Mouse (Mus musculus): ENCODE results near the gene Ccr1l1. TPM values are rescaled to one million over a fixed set of nuclear protein-coding genes. Genes with fewer than 3 reads are reported as not detected.

Ccr1l1 gene
- total RNA-seq, 2 experiments from 2014 or later, result not detected

DNA sequence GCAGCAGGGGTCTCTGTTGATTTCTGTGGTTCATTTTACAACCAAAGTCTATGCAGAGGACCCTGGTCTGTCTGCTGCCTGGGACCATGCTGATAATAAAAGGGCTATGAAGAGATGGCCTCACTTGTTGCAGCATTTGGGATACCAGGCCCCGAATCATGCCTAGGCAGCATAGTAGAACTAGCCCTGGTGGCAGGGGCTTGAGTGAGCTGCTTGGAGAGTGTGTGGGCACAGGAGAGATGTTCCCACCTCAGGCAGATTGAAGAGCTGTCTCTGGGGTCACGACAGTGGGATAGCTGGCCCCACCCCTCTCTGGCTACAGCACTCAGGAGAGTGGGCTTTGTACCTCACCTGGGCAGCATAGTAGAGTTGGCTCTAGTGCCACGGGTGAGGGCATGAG, 47.7 kb downstream of the Ccr1l1 start:
- intact Hi-C loops (cut with DNase I), result no loop called here
- no peak for DNase-seq

DNA sequence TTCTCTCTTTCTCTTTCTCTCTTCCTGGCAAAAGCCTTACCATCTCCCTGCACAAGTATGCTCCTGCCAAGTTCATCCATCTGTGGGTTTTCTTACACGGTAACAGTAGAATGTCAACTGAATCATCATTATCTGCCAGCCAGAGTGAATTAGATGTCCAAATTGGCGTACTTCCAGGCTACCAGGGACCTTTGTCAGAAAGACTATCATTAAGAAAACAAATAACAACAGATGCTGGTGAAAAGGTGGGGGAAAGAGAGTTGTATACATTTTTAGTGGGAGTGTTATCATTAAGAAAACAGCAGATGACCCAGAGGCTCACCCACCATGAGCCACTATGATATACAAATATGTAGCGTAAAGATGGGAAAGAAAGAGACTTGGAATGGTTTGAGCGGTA, 48.3 kb downstream of the Ccr1l1 start:
- intact Hi-C loops (cut with DNase I), result no loop called here
- DNase-seq, result no peak

DNA sequence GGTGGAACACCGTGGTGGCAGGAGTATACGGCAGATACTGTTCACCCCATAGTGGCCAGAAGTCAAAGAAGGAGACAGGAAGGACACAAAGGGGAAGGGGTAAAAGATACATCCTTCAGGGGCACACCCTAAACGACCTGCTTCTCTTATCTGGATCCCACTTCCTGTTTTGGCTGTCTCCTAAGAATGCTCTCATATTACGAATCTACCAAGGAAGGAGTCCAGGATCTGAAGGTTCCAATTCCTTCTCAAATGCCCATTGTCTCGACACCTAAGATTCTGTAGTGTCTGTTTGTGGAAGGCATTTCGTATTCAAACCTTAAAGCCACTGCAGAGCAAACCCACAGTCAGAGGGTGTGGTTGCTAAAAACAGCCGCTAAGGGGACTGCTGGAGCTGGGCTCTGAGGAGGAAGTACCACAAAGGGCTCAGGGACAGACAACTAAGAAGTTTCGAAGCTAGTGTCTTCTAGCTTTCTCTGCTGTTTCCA, 49.4 kb downstream of the Ccr1l1 start:
- DNase-seq, result no peak
- intact Hi-C loops (cut with DNase I), result no loop called here

DNA sequence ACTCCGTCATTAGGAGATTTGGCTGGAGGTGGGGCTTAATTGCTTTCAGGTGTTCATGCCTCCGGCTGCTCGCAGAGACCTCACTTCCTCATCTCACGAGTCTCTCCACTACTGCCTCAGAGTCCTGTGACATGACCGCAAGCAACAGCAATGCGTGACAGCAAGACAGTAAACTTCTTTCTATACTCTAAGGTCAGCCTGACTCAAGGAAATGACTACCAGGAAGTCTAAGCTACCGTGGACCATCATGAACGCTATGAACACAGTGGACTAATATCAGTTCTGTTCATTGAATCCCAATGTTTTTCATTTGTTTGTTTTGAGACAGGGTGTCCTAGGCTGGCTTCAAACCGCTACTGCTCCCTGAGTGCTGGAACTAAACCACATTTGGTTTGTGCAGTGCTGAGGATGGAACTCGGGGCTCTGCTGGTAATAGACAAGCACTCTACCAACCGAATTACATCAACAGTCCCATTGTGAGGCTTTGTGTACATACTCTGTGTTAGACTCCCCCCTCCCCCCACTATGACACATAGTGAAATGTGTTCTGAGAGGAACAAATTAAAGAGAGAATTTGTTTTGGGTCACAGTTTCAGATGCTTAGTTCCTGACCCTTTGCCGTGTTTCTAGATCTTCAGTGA, 50.0 kb downstream of the Ccr1l1 start:
- intact Hi-C loops (cut with DNase I), result no loop called here

DNA sequence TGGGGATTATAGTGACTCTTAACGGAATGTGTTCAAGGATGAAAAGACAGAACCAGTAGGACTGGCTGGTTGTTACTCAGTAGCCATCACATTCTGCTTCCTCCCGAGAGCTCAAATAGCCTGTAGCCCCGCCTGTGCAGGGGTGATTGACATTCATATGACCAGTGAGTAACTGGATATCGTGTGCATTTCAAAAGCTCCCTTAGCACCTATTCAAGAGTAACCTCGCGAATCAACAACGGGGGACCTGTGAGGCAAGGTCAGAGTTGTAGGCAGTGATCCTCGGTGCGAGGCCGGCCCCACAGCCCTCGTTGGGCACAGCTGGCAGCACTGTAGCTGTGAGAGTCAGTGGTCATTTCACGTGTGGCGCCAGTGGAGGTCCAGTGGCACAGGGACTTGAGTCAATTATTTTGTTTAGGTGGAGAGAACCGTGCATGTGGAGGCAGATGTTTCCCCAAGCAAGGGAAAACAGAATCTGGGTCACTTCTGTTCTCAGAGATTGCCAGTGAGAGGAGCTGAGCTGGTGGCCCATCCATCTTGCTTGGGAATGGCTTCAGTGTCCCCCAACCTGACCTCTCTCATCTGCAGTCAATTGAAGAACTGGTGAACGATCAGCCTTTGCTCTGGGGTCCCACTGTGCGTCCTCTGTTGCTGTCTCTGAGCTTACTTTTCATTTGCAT, 50.8 kb downstream of the Ccr1l1 start:
- no peak for DNase-seq
- intact Hi-C loops (cut with DNase I), result no loop called here

More for the DNA sequence above, 50.0 kb downstream of the Ccr1l1 start:
- no peak for DNase-seq

Other genes starting within 250 kb of the Ccr1l1 start
- not detected for gene Cxcr6, start 171.9 kb downstream of the Ccr1l1 start, total RNA-seq (2021)
- 100 to 1,000 TPM; 170 to 201 TPM for gene Fyco1, start 126.5 kb downstream of the Ccr1l1 start, total RNA-seq (2021)
- not detected for gene Xcr1, start 116.4 kb downstream of the Ccr1l1 start, total RNA-seq (2021)
- gene Ccr1, start 9.7 kb downstream of the Ccr1l1 start, total RNA-seq (2021), result under 1 TPM; 0.13 to 0.25 TPM
- gene Ccr3, start 43.6 kb upstream of the Ccr1l1 start, total RNA-seq (2021), result not detected
- 1 to 10 TPM in 1 of 2 experiments, under 1 TPM in 1; 0.56 to 1.2 TPM for gene Ccr2, start 123.5 kb upstream of the Ccr1l1 start, total RNA-seq (2021)
- gene Ccr5, start 143.1 kb upstream of the Ccr1l1 start, total RNA-seq (2021), result under 1 TPM; 0.28 to 0.30 TPM

Data from gastrocnemius, postnatal 36 days (tissue).